Mouse (Mus musculus) urinary bladder, adult 18-20 months (tissue): ENCODE data around the gene Vmp1.
A peak's percentile ranks its signal among the peaks of the same experiment; 100 is the strongest.

Source experiments
- DNase-seq, 2 experiments: peaks; one replicate each; pipeline ENCODE4 v3.0.0; 2022; ENCODE audit warnings: low spot score in 2 of 2, mixed read lengths in 2 of 2

Vmp1 gene

GRCm38 (mm10) chr11:86683395-86684125 lies at the start of gene Vmp1, which contains the start of gene Ptrh2:
TSS of gene Vmp1 (minus strand) at chr11:86683836.
TSS of gene Ptrh2 (plus strand) at chr11:86683985.
- DNase-seq, result peak; percentile 87 to 89

DNA sequence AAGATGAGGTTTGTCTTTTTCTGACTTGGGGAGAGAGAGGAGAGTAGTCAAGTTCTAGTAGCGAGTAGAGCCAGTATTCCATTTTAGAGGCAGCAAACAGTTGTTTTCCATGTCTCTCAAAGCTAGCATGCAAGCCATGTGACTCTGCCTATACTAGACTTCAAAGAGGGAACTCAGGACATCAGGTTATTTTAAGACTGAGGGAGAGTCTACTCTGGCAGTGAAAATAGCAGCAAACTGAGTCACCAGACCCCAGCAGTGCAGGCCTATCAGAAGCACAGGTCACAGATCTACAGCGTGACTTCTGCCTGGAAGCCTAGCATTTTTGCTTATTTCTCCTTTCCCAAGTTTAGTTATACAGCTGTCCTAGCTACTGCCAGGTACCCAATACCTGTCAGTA lies 47.8 kb upstream of the Vmp1 start:
- no peak for DNase-seq

DNA sequence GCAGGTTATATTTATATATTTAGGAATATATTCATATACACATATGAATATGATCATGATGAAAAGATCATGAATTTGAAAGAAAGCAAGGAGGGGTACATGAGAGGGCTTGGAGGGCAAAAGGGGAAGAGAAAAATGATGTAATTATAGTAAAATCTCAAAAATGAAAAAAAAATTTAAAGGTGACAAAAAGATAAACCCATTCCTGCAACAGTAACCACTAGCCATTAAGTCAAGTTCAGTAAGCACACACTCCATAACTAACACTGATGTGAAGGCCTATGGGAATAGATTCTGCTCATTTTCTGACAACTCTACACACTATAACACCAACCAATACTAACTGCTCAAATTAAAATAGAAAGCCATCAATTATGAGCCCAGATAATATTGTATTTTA lies 42.0 kb upstream of the Vmp1 start:
- no peak for DNase-seq

- no peak for DNase-seq
These were observed 41.3 kb upstream of the Vmp1 start for GRCm38 (mm10) chr11:86724982-86725381.

DNA sequence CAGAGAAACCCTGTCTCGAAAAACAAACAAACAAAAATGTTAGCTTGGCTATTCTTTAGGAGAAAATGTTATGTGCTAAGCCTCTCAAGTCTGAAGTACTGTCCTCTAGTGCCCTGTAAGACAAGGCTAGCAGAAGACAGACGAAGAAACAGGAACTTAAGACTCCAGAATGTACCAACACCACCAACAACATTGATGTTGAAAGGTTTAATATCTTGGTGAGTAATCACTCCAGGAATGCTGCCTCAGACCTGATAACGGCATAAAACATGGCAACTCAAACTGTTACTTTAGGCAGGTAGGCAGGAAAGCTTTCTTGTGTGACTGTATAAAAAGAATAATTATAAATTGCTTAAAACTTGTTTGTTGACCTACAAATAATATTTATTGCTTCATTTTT lies 40.4 kb upstream of the Vmp1 start:
- DNase-seq, result no peak

DNA sequence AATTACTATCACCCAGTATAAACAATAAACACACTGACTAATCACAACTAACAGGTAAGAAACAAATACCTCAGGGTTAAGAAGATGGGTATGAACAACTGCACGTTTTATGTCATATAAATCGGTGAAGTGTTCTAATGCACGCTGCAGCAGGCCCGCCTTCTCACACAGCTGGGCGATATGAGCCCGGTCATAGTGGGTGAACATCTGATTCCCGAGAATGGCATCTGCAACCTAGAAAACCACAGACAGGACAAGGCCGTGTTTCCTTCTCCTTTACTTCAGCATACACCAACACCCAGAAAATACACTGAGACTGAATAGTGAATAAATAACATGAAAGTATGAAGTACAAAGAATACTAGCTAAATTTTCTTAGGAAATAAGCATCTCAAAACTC lies 35.8 kb upstream of the Vmp1 start:
- DNase-seq, result no peak

GRCm38 (mm10) chr11:86718369-86718768 lies 34.7 kb upstream of the Vmp1 start:
- DNase-seq, result no peak

GRCm38 (mm10) chr11:86717306-86718065 lies 33.9 kb upstream of the Vmp1 start:
- no peak for DNase-seq

GRCm38 (mm10) chr11:86714606-86715005 lies 31.0 kb upstream of the Vmp1 start:
- DNase-seq, result no peak

GRCm38 (mm10) chr11:86701151-86701550 lies 17.5 kb upstream of the Vmp1 start:
- DNase-seq, result no peak

DNA sequence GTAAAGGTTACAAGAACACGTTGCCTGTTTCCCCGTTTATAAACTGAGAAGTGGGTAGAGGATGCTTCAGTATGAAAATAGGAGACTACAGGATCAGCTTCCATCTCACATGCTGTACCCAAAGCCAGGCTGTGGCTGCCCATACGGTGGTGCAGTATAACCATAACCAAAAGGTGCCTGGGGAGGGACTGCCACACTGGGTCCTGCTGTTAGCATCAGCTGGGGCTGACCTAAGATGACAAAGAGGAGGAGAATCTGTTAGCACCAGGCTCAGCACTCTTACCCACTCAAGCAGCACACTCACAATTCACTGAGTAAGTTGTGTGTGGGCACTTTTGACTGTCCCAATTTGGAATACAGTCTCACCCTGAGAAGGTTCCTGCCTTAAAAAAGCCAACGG lies 11.8 kb upstream of the Vmp1 start:
- DNase-seq, result no peak

DNA sequence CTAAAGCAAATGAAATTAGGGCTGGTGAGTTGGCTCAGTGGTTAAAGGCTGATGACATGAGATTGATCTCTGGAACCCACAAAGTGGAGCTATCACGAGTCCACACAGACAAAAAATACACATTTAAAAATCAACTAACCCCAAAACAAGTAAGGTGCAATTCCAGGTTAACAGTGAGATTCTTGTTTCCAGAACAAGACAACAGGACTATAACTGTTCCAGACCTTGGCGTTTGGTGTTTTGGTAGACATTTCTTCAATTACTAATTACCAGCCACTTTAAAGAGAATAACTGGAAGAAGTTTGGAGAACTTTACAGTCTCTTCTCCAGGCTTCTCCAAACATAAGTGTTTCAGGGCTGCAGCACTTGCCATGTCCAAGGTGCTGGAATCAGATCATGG lies 8.9 kb upstream of the Vmp1 start:
- DNase-seq, result no peak

DNA sequence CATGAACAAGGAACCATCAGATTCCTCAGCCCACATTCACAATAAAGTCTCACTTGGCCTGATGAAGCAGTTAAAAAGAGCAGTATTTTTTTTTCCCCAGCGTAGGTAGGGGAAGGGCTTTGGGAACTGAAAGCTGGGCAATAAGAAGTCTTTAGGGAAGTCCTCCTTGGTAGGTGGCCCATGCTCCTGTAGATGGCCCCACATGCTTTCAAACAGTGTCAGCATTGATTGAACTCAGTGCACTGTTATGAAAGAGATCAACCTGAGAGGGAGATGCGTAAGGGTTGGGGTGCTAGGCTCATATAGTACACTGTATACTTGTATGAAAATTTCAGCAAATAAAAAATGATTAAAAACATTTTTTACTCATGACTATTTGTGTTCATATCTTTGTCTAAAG lies 8.3 kb upstream of the Vmp1 start:
- DNase-seq, result no peak

- no peak for DNase-seq
These were observed 7.8 kb upstream of the Vmp1 start for GRCm38 (mm10) chr11:86691482-86691881.

DNA sequence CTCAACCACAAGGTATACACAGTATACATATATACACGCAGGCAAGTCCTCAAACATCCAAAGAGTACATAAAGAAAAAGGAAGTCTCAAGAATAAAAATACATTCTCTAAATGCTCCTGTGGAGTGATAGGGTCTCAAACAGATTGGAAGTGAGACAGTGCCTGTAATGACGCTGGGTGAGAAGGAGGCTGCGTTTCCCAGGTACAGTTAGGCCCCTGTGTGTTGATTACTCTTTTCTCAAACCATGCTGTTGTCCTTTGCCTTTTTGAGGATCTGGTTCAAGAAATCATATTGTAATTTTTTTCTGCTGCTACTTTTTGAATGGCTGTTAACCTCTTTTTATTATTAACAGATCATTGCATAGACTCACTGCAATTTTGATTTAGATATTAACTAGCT lies 6.7 kb upstream of the Vmp1 start:
- no peak for DNase-seq

GRCm38 (mm10) chr11:86685366-86685765 lies 1.7 kb upstream of the Vmp1 start:
- no peak for DNase-seq

GRCm38 (mm10) chr11:86684126-86685012 lies 733 bp upstream of the Vmp1 start:
- no peak for DNase-seq

- DNase-seq, result no peak
These were observed 775 bp downstream of the Vmp1 start for GRCm38 (mm10) chr11:86682861-86683260.

DNA sequence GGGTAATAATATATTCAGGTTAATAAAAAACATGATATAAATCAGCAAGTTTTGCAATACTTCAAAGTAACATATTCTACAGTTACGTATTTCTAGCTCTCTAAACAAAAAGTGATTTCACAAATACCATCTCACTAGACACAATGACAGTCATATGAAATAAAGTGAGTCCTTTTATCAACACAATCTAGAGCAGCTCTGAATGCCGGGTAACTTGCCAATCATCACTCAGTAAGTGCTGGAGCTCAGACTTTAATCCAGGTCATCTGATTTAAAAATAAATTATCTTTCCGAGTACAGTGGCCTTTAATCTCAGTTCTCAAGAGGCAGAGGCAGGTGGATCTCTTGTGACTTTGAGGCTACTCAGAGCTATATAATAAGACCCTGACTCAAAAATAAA lies 2.2 kb downstream of the Vmp1 start:
- no peak for DNase-seq

DNA sequence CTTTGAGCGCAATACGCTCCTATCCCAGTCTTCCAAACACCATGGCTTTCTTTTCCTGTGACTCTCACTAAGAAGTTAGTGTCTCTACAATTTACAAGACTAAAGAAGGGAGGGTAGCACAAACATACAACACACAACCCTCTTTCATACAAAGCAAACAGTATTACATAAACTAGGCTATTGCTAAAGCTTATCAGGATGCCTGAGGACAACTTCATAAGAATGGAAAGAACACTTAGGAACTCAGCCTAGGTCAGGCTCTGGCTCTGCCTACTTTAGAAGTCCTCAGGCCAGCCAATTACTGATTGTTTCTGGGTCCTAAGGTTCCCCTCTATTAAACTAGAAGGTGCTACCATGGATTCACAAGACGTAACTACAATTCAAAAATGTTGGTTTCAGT lies 2.9 kb downstream of the Vmp1 start:
- no peak for DNase-seq

DNA sequence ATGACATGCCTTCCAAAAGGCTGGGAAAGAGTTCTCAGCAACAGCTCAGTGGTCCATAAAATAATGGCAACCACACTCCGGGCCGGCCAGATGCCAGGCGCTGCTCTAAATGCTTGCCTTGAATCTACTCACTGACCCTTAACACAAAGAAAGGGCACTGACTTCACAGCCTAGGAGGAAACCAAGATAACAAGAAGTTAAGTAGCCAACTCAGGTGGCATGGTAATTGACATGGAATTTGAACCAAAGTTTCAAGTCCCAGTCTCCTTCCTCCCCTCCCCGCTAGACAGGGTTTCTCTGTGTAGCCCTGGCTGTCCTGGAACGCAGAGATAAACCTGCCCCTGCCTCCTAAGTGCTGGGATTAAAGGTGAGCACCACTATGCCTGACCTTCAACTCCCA lies 4.7 kb downstream of the Vmp1 start:
- no peak for DNase-seq

DNA sequence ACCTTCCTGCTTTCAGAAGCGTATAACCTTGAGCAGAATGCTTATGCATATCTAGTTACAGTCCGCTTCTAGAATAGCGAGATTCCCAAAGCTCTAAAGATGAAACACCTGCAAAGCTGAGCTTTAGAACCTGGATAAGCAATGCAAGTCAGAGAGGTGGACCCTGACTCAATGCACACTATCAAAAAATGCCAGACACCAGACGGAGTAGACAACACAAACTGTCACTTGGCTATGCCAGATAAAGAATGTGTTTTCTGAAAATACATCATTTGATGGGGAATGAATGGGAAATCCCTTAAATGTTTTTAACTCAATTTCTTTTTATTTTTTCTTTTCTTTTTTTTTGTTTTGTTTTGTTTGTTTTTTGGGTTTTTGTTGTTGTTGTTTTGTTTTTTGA lies 8.1 kb downstream of the Vmp1 start:
- DNase-seq, result no peak
